Mouse (Mus musculus): ENCODE data around the gene Gm21977. TPM values are rescaled to one million over a fixed set of nuclear protein-coding genes. Genes with fewer than 3 reads are reported as not detected.

The Gm21977 gene
- polyA plus RNA-seq (2012; ENCODE audit: low replicate concordance) = not detected in 2 replicates

DNA sequence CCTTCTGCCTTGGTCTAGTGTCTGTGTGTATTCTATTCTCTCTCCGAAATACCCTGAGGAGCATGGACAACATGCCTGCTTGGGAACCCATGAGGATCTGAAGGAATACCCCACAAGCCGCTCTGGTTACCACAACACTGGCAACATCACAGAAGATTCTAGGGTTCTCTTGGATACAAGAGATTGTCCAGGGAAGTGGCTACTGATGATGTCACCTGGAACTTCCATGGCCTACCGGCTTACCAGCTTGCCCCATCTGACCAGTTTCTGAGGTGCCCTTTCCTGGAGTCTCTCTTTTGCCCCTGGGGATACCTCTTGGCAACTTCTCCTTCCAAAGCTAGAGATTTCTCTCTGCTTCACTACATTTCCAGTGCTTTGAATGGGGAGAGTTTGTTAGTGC, at the start of gene Gm21977:
Gene Gm21977 (minus strand): TSS at position 101 of the 400 bp plus-strand sequence.

Other genes with a start within 250 kb of the Gm21977 start
- not detected in 2 replicates for gene Gm3633, start 211.6 kb downstream of the Gm21977 start, polyA plus RNA-seq (2012; ENCODE audit: low replicate concordance)
- not detected in 2 replicates for gene Gm10378, start 197.5 kb downstream of the Gm21977 start, polyA plus RNA-seq (2012; ENCODE audit: low replicate concordance)
- gene Gm3015, start 84.7 kb downstream of the Gm21977 start, polyA plus RNA-seq (2012; ENCODE audit: low replicate concordance) = not detected in 2 replicates
- gene Gm10377, start 55.5 kb downstream of the Gm21977 start, polyA plus RNA-seq (2012; ENCODE audit: low replicate concordance) = not detected in 2 replicates
- not detected in 2 replicates for gene Gm8082, start 140.1 kb upstream of the Gm21977 start, polyA plus RNA-seq (2012; ENCODE audit: low replicate concordance)
- not detected in 2 replicates for gene Gm10376, start 162.2 kb upstream of the Gm21977 start, polyA plus RNA-seq (2012; ENCODE audit: low replicate concordance)
- not detected in 2 replicates for gene Gm8094, start 223.2 kb upstream of the Gm21977 start, polyA plus RNA-seq (2012; ENCODE audit: low replicate concordance)
- gene Gm8104, start 247.1 kb upstream of the Gm21977 start, polyA plus RNA-seq (2012; ENCODE audit: low replicate concordance) = not detected in 2 replicates

Measured in leukemia stem cell, adult 10-12 weeks (primary cell).